Mouse (Mus musculus) gastrocnemius, adult 2 months (tissue): ENCODE measurements around the gene Fjx1. TPM values are rescaled to one million over a fixed set of nuclear protein-coding genes. Genes with fewer than 3 reads are reported as not detected.
A peak's percentile ranks its signal among the peaks of the same experiment; 100 is the strongest.

ENCODE experiments used
- DNase-seq: peaks from one replicate; pipeline ENCODE4 v3.0.0; 2022
- H3K27ac ChIP-seq: fragments of 200-600 bp; 2 replicates; pipeline ENCODE4 v1.8.1; 2022; ENCODE audit warnings: mild to moderate bottlenecking
- H3K4me3 ChIP-seq: fragments of 200-600 bp; 2 replicates; pipeline ENCODE4 v1.8.1; 2022; ENCODE audit warnings: mild to moderate bottlenecking, moderate library complexity
- CTCF ChIP-seq: fragments of 200-600 bp; IDR thresholded peaks from 2 replicates; pipeline ENCODE4 v1.8.1; 2022; ENCODE audit warnings: antibody characterized with exemption, mild to moderate bottlenecking, moderate library complexity
- intact Hi-C: fragments of 180-260 bp; cut with DNase I; formaldehyde crosslinking; loops from one replicate; pipeline ENCODE4 v1.15.1; 2025
- long read RNA-seq, 2 experiments: library from polyadenylated mRNA; stranded (forward); transcript quantifications; one replicate each; pipeline ENCODE4 v2.0.0; 2021
- total RNA-seq, 2 experiments: library from RNA; stranded (reverse); gene quantifications; 2 replicates each; pipeline ENCODE4 v1.2.3; 2021

Fjx1 gene
- under 1 TPM; 0.36 to 0.53 TPM for total RNA-seq
- long read RNA-seq, experiment 1, partial matches to known transcripts, result 0 of 1 reads
- long read RNA-seq, experiment 1, other reads (novel, unspliced or antisense), result 0 of 1 reads
- long read RNA-seq, experiment 2, partial matches to known transcripts, result 0 of 2 reads
- long read RNA-seq, experiment 2, other reads (novel, unspliced or antisense), result 0 of 2 reads

DNA sequence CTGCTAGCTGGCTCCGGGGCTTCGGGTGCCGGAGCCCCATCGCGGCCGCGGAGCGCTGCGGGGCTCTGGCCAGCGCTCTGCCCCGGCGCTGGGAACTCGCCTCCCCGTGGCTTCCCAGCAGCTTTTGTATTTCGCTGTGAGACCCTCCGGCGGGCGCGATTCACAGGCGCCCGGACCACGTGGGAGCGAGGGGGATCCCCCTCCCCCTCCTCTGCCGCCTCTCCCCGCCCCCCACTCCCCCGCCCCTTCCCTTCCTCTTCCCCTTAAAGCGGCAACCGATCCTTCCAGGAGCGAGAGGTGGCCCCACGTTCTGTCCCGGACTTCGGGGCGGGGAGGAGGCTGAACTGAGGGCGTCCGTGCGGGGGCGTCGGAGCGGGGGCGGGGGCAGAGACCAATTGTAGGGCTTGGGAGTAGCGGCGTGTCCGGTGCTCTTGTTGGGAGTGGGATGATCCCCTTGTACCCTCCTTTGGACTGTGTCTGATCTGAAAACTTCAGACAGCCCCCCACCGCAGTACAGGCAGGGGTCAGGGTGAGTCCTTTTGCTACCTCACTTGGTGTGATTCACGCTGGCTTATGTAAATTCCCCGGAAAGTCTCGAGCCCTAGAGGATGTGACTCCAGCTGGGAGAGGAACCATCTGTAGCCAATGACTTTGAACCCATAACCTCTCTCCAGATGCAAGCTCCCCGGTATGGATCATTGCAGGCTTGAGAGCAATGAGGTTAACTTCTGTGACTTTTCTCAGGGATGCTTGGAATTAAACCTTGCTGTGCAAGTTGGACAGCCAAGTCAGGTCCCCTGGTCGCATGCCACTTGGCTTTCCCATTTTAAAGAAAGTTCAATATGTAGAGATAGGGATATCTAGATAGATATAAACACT, at the start of gene Fjx1:
Gene Fjx1, minus strand, starts transcription at position 829 of the 879 bp plus-strand sequence.
- peak within 1 kb of the TSS; percentile 66 for H3K27ac ChIP-seq

DNA sequence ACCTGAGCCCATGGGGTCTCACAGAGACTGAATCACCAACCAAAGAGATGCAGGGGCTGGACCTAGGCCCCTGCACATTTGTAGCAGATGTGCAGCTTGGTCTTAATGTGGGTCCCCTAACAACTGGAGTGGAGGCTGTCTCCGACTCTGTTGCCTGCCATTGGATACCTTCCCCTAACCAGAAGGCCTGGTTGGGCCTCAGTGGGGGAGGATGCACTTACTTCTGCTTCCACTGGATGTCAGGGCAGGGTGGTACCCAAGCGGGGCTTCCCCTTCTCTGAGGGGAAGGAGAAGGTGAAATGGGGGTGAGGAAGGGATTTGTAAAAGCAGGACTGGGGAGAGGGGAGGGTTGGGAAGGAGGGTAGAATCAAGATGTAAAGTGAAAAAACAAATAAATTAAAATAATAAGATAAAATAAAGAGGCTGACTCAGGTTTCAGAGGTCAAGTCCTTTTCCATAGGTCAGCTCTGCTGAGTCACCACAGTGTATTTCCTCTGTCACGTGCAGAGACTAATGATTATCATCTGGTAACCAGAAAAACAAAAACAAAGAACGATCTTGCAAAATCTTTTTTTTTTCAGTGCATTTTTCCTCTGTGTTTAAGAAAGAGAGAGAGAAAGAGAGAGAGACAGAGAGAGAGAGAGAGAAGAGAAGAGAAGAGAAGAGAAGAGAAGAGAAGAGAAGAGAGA, 47.8 kb upstream of the Fjx1 start:
- intact Hi-C loops, result no loop called here
- DNase-seq, result no peak
- Histone ChIP-seq H3K27ac (no peak overlapping the region), H3K4me3 (no peak overlapping the region)
- TF ChIP-seq CTCF, result no peak

More for the DNA sequence above, at the start of gene Fjx1:
- no peak for TF ChIP-seq CTCF
- H3K4me3 ChIP-seq, result peak within 1 kb of the TSS; percentile 86
- intact Hi-C loops, result loop anchor here (5.0 kb wide), 4 partner anchors 50 to 420 kb away; no protein-coding TSS in a partner anchor
- DNase-seq, result no peak

DNA sequence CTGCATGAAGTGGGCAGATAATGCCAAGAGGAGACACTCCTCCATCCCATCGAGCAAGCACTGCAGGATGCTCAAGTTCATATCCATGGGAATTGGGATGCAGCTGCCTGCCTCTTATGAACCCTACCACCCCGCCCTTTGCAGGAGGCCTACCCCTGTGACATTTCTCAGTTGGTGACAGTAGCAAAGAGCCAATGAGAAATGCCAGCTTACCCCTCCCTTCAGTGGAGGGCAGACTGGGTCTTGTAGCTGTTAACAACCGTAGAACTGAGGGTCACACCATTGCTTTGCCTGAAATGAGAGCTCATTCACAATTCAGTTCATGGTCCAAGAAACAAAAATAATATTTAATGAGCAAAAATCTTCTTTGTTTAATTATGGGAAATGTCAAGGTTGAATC, 28.4 kb upstream of the Fjx1 start:
- Histone ChIP-seq H3K4me3 (no peak overlapping the region), H3K27ac (no peak overlapping the region)
- intact Hi-C loops, result no loop called here
- DNase-seq, result no peak
- TF ChIP-seq CTCF, result no peak

DNA sequence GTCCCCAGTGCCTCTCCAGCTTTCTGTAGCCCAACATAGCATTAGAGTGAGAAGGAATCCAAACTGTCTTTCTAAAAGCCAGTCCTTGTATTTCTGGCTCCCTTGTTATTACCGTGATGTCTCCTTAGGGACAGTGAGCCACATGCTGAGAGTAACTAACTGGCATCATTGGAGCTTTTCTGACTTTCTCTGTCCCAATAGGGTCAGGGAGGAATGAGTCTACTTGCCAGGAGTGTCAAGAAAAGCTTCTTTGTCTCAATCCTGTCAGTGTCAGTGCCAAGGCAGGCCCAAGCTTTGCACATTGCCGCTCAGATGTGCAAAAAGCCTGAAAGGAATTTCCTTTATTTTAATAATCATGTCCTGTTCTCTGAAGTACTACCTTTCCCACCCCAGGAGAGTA, 23.8 kb upstream of the Fjx1 start:
- H3K27ac ChIP-seq, result no peak overlapping the region

DNA sequence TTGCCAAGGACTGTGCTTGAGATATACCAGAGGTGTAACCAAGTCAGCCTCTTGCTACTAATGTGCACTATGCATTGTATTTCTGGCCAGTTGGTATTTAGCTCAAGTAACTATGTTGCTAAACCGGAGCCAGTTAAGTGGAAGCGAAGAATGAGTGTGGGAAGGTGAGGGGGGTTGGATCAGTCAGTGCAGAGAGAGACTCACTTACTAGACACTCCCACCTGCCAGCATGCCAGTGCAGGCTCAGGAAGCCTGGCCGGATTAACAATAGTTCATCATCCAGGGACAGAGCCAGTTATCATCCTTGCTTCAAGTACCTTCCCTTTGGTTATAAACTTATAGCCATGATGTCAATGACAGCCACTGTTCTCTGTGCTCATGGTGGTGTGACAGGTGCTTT, 16.3 kb upstream of the Fjx1 start:
- DNase-seq, result no peak
- no peak for TF ChIP-seq CTCF
- Histone ChIP-seq H3K27ac (no peak overlapping the region), H3K4me3 (no peak overlapping the region)
- intact Hi-C loops, result no loop called here

More for the DNA sequence above, 23.8 kb upstream of the Fjx1 start:
- no peak for DNase-seq
- no peak for TF ChIP-seq CTCF
- intact Hi-C loops, result no loop called here
- H3K4me3 ChIP-seq, result no peak overlapping the region

DNA sequence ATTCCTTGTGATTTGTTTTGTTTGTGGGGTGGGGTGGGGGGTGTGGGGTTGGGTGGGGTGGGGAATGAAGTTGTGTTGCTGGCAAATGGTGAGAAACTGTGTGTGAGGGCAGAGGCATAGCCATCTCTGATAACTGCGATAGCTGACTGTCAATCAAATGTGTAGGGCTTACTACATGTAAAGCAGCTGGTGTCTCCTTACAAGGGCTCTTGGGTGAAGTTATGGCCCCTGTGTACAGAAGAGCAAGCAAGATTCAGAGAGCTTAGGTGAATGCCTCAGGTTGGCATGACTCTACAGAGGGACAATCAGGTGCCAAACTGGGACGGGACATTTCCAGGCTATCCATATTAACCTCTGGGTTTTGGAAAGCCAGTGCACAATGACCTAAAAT, 12.0 kb upstream of the Fjx1 start:
- DNase-seq, result no peak
- Histone ChIP-seq H3K27ac (no peak overlapping the region), H3K4me3 (no peak overlapping the region)
- intact Hi-C loops, result no loop called here
- no peak for TF ChIP-seq CTCF

DNA sequence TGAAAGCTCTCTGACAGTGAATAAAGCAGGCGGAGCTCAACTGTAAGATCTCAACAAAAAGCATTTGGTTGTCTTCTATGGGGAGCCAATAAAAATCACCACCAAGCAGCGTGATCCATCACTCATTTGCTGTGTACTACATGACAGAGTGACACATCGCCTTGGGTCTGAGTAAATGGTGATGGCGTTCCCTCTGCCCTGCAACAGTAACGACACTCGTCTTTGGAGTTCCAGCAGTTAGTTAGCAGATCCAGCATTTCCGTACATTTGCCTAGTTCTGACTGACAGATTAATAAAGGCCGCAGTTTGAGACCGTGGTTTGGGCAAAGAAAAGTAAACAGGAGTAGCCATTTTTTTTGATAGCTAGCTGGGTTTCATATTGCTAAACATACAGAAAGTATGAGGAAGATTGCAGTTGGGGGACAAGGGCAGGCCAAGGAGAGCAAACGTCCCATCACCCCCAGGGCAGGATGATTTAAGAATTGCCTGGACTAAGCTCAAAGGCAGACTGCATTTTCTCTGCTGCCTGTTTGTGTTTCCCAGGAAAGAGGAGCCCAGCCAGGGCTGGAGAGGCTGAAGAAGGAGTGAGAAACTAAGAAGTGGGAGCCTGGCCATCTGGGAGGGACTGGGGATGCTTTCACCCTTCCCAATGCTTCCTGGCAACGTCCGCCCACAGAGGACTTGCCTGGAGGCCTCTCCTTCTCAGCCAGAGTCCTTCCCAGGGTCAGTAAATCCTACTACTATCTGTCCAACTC, 11.5 kb upstream of the Fjx1 start:
- DNase-seq, result peak; percentile 79
- no peak for TF ChIP-seq CTCF
- Histone ChIP-seq H3K4me3 (no peak overlapping the region), H3K27ac (peak overlapping the region; percentile 17; the same call in 1 of the 2 replicates)
- intact Hi-C loops, result no loop called here

DNA sequence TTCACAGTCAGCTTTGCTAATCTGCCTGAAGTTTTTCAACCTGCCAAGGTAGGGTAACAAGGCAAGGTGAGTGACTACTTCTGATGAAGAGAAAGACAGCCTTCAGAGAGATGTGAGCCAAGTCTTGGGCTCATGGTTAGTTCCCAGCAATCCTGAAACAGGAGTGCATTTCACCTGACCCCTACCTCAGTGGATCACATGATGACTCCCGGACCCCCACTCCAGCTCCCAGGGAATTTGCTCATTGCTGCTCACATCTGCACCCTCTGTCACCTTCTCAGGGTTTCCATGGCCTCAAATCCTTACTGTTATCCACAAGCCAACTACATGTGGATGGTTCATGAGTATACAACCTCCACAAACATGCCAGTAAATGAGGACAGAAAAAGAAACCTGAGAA, 9.2 kb upstream of the Fjx1 start:
- Histone ChIP-seq H3K27ac (no peak overlapping the region), H3K4me3 (no peak overlapping the region)
- TF ChIP-seq CTCF, result no peak
- intact Hi-C loops, result no loop called here
- no peak for DNase-seq

DNA sequence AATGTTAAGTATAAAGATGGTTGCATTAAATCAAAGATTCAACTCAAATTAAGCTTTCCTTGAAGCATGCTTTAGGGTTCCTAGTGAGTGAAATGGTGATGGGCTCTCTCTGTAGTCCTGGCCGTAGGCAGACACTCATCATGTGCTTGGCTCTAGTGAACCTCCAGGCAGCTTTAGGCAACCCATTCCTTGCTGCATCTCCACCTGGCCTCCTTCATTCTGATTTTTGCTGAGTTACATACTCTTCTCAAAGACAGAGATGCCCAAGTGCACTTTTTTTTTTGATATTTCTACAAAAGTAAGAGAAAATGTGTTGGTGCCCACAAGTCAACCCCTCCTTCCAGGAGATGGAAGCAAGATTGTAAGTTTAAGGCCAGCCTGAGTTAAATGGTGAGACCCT, 2.8 kb upstream of the Fjx1 start:
- Histone ChIP-seq H3K4me3 (no peak overlapping the region), H3K27ac (no peak overlapping the region)
- no peak for TF ChIP-seq CTCF
- DNase-seq, result no peak
- intact Hi-C loops, result no loop called here

DNA sequence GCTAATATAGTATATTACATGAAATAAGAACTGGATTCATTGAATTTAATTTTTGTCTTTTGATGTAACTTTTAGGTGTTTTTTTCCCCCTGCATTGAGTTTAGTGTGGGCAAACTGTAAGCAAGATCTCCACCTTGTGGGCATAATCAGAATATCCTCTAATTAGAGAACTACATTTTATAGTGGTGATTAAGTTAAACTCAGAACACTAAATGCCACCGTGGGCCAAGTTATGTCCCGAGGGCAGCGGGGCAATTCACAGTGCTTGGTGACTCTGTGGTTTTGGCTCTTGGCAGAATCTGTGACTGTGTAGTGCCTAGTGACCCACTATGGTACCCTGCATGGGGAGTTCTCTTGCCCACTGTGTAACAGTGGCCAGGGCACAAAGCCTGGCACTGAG, 1.1 kb upstream of the Fjx1 start:
- H3K4me3 ChIP-seq, result no peak overlapping the region
- H3K27ac ChIP-seq, result no peak overlapping the region
- intact Hi-C loops, result loop anchor here (1.0 to 5.0 kb wide), 6 partner anchors 51 to 547 kb away; no protein-coding TSS in a partner anchor
- DNase-seq, result no peak
- peak; percentile 77 for TF ChIP-seq CTCF

DNA sequence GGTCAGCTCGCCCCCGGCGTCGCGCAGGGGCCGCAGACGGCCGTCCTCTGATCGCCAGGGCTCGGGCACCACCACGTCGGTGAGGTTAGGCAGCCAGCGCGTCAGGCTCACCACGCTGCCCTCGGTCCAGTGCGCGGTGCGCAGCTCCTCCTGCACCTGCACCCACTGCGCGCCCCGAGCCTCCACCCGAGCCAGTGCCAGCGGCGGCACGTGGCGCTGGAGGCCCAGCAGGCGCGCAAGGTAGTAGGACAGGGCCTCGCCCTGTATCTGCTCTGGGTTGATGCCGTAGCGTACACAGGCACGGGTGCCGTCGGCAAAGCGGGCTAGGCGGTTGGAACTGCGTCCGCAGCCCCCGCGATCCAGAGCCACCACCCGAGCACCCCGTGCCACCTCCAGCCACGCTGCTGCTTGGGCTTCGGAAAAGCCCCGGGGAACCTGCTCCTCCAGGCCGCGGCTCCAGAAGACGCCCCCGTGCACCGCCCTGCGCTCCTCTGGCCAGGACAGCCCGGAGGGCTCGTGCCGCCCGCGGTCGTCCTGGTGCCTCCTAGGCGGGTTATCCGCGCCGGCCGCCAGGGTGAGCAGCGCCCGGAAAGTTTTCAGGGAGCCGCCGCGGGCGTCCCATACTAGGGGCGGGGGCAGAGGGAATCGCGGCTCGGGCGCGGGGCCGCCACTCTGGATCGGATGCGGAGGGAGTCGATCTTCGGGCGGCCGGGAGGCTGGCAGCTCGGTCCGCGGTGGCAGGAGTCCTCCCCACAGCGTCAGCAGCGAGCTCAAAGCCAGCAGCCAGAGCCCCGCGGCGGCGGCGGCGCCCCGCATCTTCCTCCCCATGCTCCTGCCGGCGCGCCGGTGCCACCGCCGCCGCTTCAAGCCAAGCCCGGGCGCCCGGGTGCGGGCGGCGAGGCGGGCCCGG, 1.3 kb downstream of the Fjx1 start:
- peak; percentile 46 for DNase-seq
- TF ChIP-seq CTCF, result peak; percentile 26; the same call in 1 of the 2 replicates
- Histone ChIP-seq H3K27ac (peak overlapping the region; percentile 66), H3K4me3 (peak overlapping the region; percentile 86)
- intact Hi-C loops, result loop anchor here (5.0 kb wide), 4 partner anchors 49 to 419 kb away; no protein-coding TSS in a partner anchor
